Mouse (Mus musculus) cerebellum, postnatal 14 days (tissue): Measurements from ENCODE around the gene Abl2.
A peak's percentile ranks its signal among the peaks of the same experiment; 100 is the strongest.
"Not testable (repeated sequence)": the region's sequence is repeated elsewhere in the genome, so short reads cannot be mapped to it uniquely, and the experiment has no call there.

Source experiments
- DNase-seq, 2 experiments: peaks; one replicate each; pipeline ENCODE4 v3.0.0; 2021; ENCODE audit warnings: mixed read lengths in 2 of 2

The Abl2 gene

GRCm38 (mm10) chr1:156639455-156639854 is 80.9 kb downstream of the Abl2 start:
- no peak for DNase-seq

DNA sequence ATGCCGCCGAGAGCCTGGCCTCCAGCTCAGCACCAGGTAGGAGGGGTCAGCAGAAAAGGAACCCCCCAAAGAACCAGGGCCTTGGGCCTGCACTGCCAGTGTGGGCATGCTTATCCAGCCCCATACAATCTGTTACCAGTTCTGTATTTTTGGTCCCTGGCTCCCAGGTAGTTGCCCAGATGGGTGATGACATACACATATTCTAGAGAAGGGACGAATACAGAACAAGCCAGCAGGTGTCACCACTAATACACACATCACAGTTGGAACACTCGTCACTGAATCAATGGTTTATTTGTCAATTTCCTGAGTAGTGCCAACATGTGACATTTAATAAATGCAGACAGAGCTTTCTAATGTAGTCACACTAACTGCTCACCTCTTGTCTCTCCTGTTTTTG is 82.0 kb downstream of the Abl2 start:
- DNase-seq = no peak

- DNase-seq = no peak
These were observed 83.2 kb downstream of the Abl2 start for GRCm38 (mm10) chr1:156641808-156642207.

DNA sequence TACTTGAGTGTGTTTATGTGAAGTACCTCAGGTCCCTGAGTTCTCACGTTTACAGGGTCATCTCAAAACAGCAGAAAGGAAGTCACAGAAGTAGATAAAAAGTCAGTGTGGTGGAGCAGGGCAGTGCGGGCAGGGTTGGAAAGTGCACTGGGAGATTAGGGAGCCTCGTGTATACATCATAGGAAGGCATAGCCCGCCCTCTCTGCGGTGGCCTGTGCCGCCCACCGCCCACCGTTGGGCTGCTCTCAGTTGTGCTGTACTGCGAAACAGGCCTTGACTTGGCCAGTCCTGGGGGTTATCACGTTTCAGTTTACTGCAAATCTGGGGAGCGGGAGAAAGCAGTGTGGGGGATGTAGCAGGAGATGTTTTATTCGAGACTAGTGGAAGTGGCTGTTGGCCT is 84.2 kb downstream of the Abl2 start:
- no peak for DNase-seq

DNA sequence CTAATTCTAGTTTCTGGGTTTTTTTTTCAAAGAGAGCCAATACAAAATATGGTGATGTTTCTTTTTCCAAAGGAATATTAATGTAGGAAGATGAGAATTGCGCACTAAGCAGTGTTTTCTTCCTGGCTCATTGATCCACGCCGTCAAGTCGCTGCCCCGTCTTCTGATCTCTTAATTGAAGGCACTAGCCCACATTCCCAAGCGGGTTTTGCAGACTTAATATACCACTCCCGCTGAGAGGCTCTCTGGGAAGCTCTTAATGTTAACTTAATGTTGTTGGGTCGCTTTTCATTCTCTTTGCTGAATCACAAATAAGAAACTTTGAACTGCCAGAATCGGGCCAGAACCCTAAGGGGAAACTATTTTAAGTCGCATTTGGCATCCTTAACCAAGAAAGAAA is 85.5 kb downstream of the Abl2 start:
- no peak for DNase-seq

GRCm38 (mm10) chr1:156644780-156645523 is 86.4 kb downstream of the Abl2 start:
- DNase-seq = peak; percentile 67 to 70

DNA sequence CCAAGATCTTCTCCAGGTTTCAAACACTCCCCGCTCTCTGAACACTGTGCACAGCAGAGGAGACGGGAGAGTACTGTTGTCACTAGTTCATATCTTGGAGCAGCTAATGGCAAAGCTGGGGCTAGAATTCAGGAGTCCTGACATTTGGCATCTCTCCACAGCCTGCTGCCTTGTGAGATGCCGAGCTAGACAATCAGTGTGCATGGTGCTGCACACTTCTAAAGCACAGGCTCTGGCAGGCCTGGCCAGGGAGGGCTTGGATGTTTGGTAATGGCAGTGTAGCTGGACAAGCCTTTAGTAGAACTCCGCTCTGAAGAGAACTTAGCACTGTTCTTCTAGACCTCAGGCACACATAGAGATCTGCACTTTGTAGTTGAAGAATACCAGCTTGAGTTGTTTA is 87.4 kb downstream of the Abl2 start:
- peak; percentile 70 to 72 for DNase-seq

- DNase-seq = no peak
These were observed 90.1 kb downstream of the Abl2 start for GRCm38 (mm10) chr1:156648705-156649104.

- DNase-seq = no peak
These were observed 92.0 kb downstream of the Abl2 start for GRCm38 (mm10) chr1:156650631-156651030.

- peak in 1 of 2 experiments; percentile 45 for DNase-seq
These were observed 93.7 kb downstream of the Abl2 start for GRCm38 (mm10) chr1:156652189-156652822.

- no peak for DNase-seq
These were observed 96.3 kb downstream of the Abl2 start for GRCm38 (mm10) chr1:156654735-156655530.

DNA sequence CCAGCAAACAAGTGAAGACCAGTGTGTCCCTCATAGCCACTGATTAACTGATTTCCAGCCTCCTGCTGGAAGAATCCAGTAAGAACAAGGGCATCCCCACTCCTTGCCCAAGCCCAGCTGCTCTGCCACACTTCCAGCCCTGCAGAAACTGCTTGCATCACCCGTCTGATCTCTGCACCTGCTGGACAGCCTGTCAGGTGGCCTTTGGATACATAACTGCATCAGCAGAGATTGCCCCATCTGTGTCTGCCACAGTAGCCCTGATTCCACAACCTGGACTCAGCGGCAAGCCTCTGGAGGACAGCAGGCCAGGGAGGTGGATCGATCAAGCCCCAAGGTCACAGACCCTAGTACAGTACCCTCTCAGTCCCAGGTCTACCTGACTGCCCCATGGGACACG is 98.9 kb downstream of the Abl2 start:
- peak in 1 of 2 experiments; percentile 9 for DNase-seq

DNA sequence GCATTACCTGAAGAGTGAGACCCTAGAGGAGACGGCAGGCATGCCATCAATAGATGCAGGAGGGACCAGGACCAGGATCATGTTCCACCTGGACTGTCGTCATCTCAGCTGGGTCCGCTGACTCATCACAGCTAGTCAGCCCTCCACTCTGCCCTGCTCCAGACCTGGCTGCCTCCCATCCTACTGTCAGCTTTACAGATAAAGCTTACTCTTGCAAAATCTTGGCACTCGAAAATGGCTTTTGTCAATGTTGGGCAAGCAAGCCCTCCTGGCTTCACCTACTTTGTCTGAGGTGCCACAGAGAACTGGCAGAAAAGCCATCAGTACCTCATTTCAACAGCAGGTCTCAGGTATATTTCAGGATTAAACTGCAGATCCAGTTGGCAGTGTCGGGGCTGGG is 100.1 kb downstream of the Abl2 start:
- DNase-seq = peak; percentile 70

DNA sequence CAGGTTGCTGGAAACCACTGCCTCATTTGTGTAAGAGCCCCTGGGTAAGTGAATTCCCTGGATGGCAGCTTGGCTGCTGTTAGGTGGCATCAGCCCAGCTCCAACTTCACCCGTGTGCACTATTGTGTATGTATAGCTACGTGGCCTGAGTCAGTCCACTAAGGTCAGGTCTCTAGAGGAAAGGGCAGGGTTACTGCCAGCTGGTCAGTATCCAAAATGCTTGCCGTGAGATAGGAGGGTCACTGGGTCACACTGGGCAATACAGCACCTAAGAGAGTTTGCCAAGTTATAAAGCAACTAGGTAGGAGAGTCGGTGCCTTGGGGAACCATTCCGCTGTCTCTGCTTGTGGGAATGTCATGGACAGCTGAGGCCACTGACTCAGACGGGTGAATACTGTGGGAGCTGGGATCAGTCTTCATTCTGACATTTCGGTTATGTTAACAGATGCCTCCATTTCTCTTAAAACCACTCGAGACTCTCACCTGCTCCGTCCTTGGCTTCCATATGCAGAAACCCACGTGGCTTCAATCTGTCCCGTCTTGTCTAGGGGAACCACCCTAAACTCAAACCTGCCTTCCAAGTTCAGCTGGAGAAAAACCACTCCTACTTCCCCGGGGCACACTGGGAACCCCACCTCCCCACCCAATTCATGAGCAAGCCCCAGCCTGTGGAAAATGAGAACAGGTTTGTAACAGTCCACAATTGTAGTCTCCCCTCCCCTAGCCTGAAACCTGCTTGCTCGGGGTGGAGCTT is 101.5 kb downstream of the Abl2 start:
- no peak for DNase-seq

- not testable (repeated sequence) for DNase-seq
These were observed 102.2 kb downstream of the Abl2 start for GRCm38 (mm10) chr1:156660660-156661236.

- DNase-seq = no peak
These were observed 107.2 kb downstream of the Abl2 start for GRCm38 (mm10) chr1:156665777-156666176.

DNA sequence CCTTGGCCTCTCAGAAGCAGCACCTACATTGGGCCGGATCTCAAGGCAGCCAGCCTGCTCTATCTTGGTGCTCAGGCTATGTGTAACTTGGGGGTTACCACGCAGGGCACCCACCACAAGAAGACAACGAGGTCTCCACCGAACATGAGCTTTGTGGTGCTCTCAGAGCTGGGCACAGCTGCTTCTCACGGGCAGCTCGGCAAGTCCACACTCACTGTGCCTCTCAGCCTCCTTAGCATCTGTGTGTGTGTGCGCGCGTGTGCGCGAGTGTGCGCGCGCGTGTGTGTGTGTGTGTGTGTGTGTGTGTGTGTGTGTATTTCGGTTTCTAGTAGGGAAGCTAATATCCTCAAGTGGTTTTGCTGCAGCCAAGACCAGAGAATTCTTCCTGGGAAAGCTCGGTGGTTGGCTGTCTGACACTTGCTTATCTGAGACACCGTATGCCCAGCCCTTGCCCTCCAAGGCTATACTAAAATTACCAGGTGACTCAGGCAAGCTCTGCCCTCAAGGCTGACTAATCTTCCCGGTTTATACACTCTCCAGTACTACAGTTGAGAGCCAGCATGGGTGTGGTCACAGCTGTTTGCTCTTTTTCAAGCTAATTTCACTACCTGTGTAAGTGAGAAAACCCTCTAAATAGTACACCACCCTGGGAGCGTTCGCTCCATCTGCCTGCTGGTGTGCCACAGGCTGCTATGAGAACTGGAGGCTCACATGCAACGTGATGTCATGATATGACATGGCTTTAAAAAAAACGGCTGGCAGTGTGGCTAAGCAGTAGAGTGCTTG is 108.7 kb downstream of the Abl2 start:
- no peak for DNase-seq

GRCm38 (mm10) chr1:156668602-156669001 is 110.0 kb downstream of the Abl2 start:
- DNase-seq = no peak

- no peak for DNase-seq
These were observed 110.8 kb downstream of the Abl2 start for GRCm38 (mm10) chr1:156669208-156669983.

DNA sequence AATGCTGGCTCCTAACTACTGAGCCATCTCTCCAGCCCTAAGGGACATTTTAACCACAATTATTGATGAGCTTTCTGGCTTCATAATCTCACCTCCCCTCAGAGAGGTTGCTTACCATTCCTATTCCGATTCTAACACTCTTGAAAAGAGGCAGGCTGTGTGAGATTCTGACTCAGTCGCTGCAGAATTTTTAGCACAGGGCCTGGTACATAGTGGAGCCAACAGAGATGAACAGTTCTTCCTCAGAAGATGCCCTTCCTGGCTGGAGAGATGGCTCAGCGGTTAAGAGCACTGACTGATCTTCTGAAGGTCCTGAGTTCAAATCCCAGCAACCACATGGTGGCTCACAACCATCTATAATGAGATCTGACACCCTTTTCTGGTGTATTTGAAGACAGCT is 113.3 kb downstream of the Abl2 start:
- no peak for DNase-seq
